Mouse (Mus musculus) gastrocnemius, postnatal 36 days (tissue): ENCODE measurements around the gene Ptpa. TPM values are rescaled to one million over a fixed set of nuclear protein-coding genes. Genes with fewer than 3 reads are reported as not detected.

Experiments
- DNase-seq, 2 experiments: peaks; one replicate each; pipeline ENCODE4 v3.0.0; 2022
- intact Hi-C: fragments of 180-260 bp; cut with DNase I; formaldehyde crosslinking; loops from one replicate; pipeline ENCODE4 v1.15.1; 2025
- total RNA-seq, 2 experiments: library from RNA; stranded (reverse); gene quantifications; 2 replicates each; pipeline ENCODE4 v1.2.3; 2021

Ptpa gene
- total RNA-seq, 2 experiments from 2014 or later = 55.1 to 58.9 TPM

DNA sequence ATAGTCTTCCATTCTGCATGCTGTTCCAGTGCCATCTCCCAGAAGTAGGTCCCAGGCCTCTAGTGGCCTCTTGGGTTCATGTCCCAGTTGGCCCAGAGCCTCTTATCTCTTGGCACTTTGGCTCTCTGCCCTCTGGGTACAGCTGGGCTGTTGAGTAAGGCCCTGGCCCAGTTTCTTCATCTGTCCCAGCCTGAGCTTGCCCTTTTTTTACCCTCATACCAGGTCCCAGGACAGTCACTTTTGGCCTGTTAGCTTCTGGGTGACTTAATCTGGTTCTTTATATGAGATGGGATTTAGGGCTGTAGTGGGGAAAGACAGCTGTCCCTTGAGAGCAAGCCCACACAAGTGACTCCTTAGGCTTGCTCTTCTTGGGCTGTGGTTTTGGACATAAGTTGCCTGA is 13.3 kb downstream of the Ptpa start:
- peak in 1 of 2 experiments; percentile 53 for DNase-seq
- intact Hi-C loops = no loop called here

DNA sequence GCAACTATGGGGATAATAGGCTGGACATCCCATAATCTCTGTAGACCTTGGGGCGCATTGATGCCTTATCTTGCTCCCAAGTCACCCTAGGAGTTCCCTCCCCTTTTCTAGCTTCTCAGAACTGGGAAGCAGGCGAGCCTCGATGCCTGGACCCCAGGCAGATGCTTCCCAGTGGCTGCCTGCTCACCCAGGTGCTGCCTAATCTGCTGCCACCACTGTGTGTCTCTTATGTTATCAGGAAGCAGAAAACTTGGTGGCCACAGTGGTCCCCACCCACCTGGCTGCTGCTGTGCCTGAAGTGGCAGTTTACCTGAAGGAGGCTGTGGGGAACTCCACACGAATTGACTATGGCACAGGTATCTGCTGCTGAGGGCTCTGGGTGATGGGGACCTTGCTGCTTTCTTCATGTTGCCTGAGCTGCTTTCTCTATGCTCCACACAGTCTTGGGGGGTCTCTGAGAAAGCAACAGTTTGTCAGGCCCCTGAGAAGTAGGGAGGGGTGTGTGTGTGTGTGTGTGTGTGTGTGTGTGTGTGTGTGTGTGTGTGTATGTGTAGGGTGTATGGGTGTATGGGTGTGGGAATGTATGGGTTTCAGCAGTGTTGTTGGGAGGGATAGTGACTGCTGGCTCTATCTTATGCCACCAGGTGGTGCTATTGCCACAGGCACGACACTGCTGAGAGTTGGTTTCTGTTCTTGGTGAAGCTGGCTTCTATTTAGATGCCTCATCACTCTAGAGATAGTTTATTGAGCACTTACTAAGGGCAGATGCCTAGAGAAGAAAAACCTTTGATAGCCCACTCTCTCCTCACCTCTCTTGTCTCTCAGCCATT is 19.7 kb downstream of the Ptpa start:
- intact Hi-C loops = loop anchor here (2.0 to 5.0 kb wide), 3 partner anchors 162 to 497 kb away; partner anchors contain the start of gene Cstad

DNA sequence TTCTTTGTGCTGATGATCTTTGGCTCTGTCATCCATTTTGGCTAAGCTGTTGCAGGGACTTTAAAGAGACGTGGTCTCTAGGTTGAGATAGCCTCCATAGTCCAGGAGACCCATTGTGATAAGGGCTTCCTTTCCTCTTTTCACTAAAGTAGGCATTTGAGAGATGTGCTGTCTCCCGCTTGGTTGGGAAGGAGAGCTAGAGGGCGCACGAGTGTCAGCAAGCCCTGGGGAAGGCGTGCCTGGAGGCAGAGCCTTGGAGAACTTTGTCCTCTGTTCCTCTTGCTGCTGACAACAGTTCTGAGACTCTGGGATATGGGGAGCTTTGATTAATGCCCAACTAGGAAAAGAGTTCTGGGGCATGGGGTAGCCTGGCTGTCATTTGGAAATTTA is 20.3 kb downstream of the Ptpa start:
- peak in 1 of 2 experiments; percentile 35 for DNase-seq
- intact Hi-C loops = loop anchor here (5.0 kb wide), 2 partner anchors 161 to 496 kb away; partner anchors contain the start of gene Cstad

More for the DNA sequence above, 19.7 kb downstream of the Ptpa start:
- peak; percentile 60 to 63 for DNase-seq

DNA sequence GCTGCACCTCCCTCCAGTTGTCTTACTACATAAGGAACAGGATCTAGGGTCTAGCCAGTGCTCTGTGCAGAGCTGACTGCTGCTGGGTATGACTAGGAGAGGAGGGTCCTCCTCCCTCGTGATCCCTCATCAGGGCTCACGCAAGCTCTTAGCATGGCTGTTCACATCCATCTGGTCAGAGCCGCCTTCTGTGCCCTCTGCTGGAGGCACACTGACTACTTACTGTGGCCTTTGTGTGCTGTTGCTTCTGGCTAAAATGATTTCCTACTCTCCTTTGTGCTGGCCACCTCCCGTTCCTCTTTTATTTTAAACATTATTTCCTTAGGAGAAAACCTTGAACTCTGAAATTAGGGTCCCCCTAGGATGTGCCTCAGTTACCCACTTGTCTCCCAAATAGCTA is 21.0 kb downstream of the Ptpa start:
- intact Hi-C loops = loop anchor here (5.0 kb wide), 2 partner anchors 160 to 495 kb away; partner anchors contain the start of gene Cstad

DNA sequence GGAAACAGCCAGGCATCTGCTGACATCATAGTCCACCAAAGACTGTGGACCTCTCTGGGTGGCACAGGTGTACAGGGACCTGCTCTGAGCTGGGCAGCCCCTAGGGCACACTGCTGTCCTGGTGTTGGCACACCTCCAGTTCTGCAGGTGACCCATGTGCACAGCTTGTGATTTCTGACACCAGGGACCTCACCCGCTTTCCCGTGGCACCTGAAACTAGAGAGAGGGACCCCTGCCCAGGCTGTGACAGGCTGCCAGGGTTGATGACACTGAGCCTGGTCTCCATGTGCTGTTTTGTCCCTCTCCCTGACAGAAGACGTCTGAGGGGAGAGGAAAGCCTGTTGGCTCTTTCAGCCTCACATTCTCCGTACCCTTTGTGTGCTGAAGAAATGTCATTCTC is 22.0 kb downstream of the Ptpa start:
- intact Hi-C loops = loop anchor here (5.0 kb wide), 2 partner anchors 160 to 495 kb away; partner anchors contain the start of gene Cstad

More for the DNA sequence above, 21.0 kb downstream of the Ptpa start:
- no peak for DNase-seq

DNA sequence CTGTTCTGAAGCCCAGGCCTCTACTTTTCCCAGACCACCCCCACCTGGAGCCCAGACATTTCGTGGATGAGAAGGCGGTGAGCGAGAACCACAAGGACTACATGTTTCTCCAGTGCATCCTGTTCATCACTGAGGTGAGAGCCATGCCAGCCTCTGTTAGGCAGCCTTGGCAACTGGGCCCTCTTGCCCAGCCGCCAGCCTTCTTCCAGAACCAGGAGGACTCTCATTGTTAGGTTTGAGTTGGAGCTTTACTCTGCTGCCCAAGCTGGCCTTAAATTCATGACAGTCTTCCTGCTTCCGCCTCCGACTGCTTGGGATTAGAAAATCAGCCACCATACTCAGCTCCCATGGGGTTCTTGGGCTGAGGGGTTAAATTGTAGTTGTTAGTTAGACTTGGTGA is 23.8 kb downstream of the Ptpa start:
- intact Hi-C loops = loop anchor here (2.0 to 5.0 kb wide), 4 partner anchors 33 to 493 kb away; partner anchors contain the start of gene Cstad
- no peak for DNase-seq

More for the DNA sequence above, 22.0 kb downstream of the Ptpa start:
- DNase-seq = no peak

DNA sequence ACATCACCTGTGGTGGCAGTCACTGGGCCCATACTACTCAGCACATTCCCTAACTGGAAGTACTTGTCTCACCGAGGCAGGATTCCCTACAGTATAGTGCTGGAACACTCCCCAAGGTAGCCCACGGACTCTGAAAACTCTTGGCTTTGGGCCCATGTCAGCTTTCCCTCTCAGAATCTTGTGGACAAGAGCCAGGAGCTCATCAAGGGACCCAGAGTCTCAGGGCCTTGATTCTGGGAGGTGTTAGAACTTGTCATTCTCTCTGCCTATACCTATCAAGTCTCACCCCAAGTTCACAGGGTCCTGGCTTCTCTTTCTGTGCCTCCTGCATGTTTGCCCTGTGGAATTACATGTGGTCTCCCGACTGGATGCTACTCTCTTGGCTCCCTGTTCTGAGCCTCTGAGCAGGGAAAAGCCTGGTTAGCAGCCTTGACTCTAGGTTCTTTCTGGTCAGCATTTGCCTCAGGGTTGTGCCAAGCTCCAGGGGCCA is 24.4 kb downstream of the Ptpa start:
- DNase-seq = no peak
- intact Hi-C loops = loop anchor here (2.0 to 5.0 kb wide), 2 partner anchors 33 to 272 kb away; no protein-coding TSS in a partner anchor

DNA sequence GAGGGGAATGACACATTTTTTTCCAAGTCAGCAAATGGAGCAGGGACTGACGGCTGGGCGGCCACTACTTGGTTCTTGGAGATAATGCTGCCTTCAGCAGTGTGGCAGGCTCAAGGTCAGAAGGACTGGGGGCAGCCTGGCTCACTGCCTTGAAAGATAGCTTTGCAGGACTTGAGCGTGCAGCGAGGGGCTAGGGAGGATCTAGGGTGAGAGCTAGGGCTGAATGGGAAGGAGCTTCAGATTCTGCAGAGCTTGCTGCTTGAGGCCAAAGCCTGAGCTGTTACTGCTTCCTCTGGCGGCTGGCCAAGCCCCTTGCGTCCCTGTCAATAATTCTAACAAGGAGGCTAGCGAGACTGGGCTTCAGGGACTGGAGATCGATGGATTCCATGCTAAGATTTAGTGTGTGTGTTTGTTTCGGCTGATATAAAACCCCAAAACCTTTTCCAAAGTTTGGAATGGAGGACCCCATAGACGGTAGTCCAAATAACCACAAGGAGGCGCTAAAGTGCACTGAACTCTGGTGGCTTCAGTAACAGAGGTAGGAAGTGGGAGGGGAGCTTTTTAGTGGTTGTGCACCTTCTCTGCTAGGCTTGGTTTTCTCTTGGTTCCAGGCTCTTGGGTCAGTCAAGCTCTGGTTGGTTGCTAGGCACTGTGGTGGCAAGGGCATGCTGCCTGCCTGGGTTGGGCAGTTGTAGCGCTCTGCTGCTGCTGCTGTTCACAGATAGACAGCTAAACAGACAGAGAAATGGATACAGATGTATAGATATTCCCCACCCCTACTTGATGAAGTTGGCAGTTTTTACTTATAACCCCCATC is 25.1 kb downstream of the Ptpa start:
- DNase-seq = peak; percentile 51 to 74
- intact Hi-C loops = loop anchor here (2.0 to 5.0 kb wide), 2 partner anchors 32 to 271 kb away; no protein-coding TSS in a partner anchor

DNA sequence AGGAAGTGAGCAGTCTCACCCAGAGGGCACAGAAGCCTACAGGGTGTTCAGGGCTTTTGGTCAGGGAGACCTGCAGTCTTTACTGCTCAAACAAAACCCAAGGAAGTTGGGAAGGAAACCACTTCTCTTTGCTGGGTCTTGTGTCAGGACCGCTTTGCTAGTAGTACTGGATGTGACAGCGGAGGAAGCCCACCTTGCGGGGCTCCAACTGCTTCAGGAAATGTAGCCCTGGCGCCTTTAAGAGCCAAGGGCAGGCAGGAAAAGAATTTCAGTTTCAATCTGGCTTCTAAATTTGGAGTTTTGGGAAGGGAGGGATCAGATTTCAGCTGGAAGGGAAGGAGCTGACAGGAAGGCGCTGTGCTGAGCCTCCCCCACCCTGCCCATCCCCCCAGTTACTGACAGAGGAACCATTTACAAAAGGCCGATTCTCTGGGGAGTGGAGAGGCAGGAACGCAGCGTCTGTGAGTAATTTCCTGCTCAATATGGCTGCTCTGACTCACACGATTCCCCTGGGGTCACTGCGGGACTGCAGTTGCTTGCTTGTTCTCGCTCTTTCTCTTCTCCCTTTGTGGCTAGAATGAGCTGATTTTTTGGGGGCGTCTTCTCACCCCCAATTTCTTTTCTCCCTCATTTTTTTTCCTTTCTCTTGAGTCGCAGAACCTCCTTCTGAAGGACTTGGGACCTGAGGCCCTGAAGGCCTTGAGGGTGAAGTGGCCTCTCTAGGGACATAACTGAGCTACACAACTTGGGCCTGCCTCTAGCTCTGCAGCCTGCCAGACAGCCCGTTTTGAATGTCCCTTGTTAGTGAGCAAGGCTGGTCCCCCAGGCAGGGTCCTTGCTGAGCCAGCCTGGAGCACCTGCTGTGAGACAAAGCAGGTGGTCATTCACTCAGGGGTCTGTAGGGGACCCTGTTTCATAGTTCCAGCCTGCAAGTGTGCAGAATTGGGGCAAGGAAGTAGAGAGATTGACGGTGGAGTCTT is 26.0 kb downstream of the Ptpa start:
- peak; percentile 70 to 84 for DNase-seq
- intact Hi-C loops = loop anchor here (2.0 to 5.0 kb wide), 2 partner anchors 31 to 270 kb away; no protein-coding TSS in a partner anchor

DNA sequence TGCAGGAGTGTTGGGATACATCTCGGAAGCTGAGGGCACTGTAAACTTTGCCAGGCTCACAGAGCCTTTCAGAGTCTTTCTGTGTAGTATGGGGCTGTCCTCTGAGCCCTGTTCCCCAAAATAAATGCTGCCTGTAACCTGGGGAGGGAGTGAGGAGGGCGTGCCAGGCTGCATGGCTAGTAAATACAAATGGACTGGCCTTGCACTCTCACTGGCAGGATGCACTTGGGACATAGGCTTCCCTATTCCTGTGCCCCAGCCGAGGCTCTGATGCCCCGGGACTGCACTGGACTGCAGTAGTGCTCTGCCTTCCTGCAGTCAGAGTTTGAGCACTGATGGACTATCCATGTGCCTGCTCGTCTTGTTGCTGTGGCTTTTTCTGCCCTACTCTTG is 26.7 kb downstream of the Ptpa start:
- intact Hi-C loops = loop anchor here (5.0 kb wide), 1 partner anchor 270 kb away; no protein-coding TSS in a partner anchor
- DNase-seq = no peak

DNA sequence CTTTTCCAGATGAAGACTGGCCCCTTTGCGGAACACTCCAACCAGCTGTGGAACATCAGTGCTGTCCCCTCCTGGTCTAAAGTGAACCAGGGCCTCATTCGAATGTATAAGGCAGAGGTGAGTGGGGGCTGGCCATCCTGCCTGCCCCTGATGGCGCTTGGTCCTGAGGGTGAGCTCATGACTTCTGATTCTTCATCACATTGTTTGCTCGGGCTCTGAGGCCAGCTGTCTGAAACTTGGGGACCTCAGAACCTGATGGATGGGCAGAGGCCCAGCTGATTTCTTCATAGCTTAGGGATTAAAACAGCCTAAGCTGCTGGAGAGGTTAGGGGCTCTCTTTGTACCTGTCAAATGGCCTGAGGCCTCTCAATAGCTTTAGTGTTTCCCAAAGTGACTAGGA is 27.4 kb downstream of the Ptpa start:
- intact Hi-C loops = loop anchor here (5.0 kb wide), 1 partner anchor 269 kb away; no protein-coding TSS in a partner anchor
- no peak for DNase-seq

DNA sequence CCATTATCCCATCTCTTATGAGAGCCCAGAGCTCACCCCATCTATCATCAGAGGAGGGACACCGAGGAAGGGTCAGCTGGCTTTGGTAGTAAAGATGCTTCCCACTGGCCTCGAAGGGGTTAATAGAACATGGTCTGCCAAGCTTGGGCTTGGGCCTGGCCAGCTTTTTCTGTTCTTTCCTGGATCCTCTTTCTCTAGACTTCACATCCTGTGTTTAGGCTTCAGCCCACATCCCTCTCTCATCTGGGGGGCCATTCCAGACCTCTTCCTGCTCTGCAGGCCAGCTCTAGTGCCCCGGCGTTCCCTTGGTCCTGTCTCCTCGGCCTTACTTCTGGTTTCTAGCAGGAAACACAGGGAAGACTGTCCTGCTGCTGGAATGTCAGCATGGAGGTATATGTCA is 28.2 kb downstream of the Ptpa start:
- intact Hi-C loops = loop anchor here (5.0 kb wide), 1 partner anchor 268 kb away; no protein-coding TSS in a partner anchor
- no peak for DNase-seq

DNA sequence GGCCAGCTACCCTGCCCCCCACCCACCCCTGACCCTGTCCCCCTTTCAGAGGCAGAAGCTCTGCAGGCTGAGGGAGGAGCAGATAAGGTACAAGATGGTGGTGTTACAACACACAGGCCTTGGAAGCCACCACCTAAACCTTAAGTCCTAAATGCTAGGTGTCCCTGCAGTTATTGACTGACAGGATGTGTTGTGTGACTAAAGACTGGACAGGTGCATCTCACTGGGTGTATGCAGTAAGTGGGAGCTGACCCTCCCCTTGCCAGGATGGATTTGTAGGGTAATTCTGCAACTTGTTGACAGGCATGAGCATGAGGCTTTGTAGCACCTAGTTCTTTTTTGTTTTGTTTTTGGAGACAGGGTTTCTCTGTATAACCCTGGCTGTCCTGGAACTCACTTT is 28.6 kb downstream of the Ptpa start:
- no peak for DNase-seq
- intact Hi-C loops = loop anchor here (5.0 kb wide), 1 partner anchor 268 kb away; no protein-coding TSS in a partner anchor

DNA sequence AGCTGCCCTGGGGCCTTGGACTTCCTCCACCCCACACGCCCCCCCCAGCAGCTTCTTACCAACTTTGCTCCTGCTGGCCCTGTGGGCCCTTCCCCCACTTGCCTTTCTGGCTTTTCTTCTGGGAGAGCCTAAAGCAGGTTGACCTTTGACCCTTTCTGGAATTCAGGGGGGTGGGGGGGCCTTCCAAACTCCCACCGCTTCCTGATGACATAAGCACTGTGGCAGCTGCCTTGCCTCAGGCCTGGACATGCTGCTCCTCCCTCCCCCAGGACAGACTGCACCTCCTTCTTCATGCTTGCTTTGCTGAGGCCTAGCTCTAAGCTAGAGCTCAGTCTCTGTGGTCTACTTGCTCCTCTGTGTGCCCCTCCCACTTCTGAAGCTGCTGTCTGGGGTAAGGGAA is 29.5 kb downstream of the Ptpa start:
- no peak for DNase-seq
- intact Hi-C loops = no loop called here

DNA sequence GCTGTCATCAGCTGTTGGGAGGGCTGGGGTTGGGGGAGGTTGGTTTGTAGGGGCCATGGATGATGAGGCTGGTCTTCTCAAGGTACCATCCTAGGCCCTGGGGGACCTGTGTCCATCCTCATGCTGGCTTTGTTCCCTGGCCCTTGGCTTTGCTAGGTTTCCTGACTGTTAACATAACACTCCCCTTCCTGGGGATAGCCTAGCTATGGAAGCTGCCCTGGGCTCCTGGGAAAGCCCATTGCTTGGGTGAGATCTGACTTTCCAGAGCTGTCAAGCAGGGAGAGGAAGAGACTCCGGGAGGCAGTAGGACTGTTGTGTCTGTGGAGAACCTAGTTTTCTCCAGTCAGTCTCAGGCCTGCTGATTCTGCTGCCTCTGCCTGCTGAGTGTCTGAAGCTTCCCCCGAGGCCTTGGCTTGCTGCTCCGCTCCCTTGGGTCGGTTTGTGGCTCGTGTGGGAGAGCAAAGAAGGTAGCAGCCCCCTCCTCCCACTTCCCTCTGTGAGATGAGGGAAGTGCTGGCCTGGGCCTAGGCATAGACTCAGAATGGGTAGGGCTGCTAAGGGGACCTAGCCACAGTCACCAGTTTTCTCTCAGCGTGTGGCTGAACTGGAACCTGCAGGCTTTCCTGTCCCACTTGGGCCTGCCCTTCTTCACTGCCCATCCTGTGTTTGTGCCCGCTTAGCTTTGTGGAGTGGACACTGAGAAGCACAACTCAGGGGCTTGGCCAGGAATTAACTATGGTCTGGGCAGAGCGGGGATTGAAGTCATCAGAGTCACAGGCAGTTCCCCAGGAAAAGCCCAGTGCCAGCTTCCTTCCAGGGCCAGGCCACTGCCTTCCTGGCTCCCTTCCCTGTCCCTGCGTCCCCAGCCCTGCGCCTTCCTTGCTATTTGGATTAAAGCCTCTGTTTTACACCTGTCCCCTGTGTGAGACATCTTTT is 31.3 kb downstream of the Ptpa start:
- intact Hi-C loops = no loop called here
- peak in 1 of 2 experiments; percentile 41 for DNase-seq

DNA sequence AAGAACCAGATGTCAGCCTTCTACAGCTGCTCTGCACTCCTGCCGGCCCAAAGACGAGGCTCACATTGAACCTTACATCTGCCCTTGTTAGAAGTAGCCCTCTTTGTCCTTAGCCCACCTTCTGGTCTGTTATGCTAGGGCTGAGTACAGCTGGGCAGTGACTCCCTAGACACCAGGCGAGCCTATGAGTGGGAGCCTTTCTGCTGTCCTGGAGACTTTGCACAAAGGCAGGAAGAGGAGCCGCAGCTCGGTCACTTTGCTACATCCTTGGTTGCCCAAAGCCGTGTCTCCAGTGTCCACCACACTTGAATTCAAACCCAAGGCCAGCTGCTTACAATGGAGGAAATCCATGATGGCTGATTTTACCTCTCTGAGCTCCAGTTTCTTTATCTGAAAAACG is 32.5 kb downstream of the Ptpa start:
- intact Hi-C loops = no loop called here
- no peak for DNase-seq

DNA sequence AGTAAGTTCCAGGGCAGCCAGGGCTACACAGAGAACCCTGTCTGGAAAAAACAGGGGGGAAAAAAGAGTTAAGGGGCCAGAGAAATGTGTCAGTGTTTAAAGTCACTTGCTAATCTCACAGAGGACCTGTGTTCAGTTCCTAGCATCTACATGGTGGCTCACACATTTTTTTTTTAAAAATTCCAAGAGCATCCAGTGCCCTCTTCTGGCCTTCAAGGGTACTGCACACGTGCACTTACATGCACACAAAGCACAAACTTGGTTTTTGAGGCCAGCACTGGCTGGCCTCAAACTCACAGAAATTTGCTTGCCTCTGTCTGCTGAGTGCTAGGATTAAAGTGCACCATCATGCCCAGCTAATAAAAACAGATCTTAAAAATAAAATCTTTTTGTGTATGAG is 34.7 kb downstream of the Ptpa start:
- intact Hi-C loops = no loop called here
- DNase-seq = no peak

DNA sequence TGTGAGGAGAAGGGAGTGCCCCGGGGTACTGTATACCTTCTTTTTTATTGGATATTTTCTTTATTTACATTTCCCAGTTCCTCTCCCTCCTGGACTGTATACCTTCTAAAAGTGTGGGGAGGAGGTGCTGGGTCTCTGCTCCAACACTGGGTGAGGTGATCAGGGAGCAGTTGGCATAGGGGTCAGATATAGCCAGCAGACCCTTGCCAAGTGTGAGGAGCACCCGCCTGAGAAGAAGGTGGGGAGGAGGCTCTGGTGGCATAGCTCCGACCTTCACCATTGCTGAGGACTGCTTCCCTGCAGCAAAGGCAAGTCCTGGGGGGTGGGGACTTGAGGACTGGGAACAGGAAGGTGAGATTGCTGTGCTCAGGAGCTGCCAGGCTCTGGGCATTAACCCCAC is 35.7 kb downstream of the Ptpa start:
- intact Hi-C loops = no loop called here

More for the DNA sequence above, 35.7 kb downstream of the Ptpa start:
- DNase-seq = no peak
